Mouse (Mus musculus): ENCODE data around the gene Rnaseh1.

GRCm38 (mm10) chr12:28635535-28636476 lies 13.6 kb upstream of the Rnaseh1 start, which contains the start of gene Rps7:
- TF ChIP-seq CTCF (IDR thresholded peaks at IDR 0.05) = no peak
- TF ChIP-seq EP300 (IDR thresholded peaks at IDR 0.05) = peak; percentile 94
